ENCODE assay signal across 17 mouse cellular contexts in the genomic region with DNA sequence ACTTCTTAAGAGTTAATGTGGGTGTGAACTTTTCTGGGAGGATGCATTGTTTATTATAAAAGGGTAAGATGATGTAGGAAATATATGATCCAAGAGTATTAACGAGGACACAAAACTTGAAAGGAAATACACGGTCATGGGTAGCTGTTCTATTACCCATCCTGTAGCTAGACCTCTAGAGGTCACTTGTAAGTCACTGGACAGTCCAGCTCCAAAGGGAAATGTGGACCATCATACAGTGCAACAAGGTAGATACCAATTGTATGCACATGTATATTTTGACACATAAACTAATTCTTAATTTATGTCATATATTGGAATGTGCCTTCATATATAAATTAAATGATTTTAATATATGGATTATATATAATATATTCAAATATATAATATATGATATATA.
DNase-seq lines count a peak whose midpoint lies in the region; ATAC-seq lines count a peak whose summit lies in the region.
"Had no signal": no experiment of that assay in that cellular context is flagged by ENCODE, and none has a peak within 500 bp of the region (broad histone marks: within the 10 kb centered on the region; RNA-seq: fewer than 3 reads in every experiment).

No protein-coding gene starts in this region.

- no peaks in the 10 kb centered on the region for H3K9me3 ChIP-seq in hindbrain, embryonic 11.5 days (ENCODE audit: control insufficient read depth, low read length)
- H3K9me3 ChIP-seq in hindbrain, embryonic 13.5 days, result no peaks in the 10 kb centered on the region
- no peaks in the 10 kb centered on the region for H3K9me3 ChIP-seq in midbrain, embryonic 11.5 days (ENCODE audit: control insufficient read depth, low read length)
- no peaks in the 10 kb centered on the region for H3K9me3 ChIP-seq in midbrain, embryonic 10.5 days (replicated peaks)
- H3K9me3 ChIP-seq: embryonic facial prominence, embryonic 13.5 days; G1E; hindbrain, embryonic 10.5 days; limb, embryonic 10.5 days; limb, embryonic 15.5 days; liver, embryonic 13.5 days; stomach, embryonic 15.5 days had no signal

- no peak for DNase-seq in hindbrain, embryonic 11.5 days (ENCODE audit: low spot score)
- peak; percentile 23 for DNase-seq in midbrain, embryonic 11.5 days (ENCODE audit: low spot score, missing footprints)
- no peak for DNase-seq in midbrain, embryonic 10.5 days (ENCODE audit: low spot score)
- DNase-seq in 3T3-L1 (ENCODE audit: low read depth, low spot score) (peak; percentile 22), 416B (ENCODE audit: low read depth) (peak; percentile 48)
- no peak for DNase-seq in adrenal gland, postnatal 14 days
- no peak for DNase-seq in heart, adult 18-20 months

- no peak overlapping the region for H3K4me3 ChIP-seq in hindbrain, embryonic 11.5 days (ENCODE audit: low read depth, low read length)
- H3K4me3 ChIP-seq in hindbrain, embryonic 13.5 days, result no peak overlapping the region
- H3K4me3 ChIP-seq in midbrain, embryonic 11.5 days (ENCODE audit: low read depth, low read length), result no peak overlapping the region
- no peak overlapping the region for H3K4me3 ChIP-seq in midbrain, embryonic 10.5 days
- H3K4me3 ChIP-seq: embryonic facial prominence, embryonic 13.5 days; hindbrain, embryonic 10.5 days; limb, embryonic 10.5 days; limb, embryonic 15.5 days; liver, embryonic 13.5 days; myocyte; stomach, embryonic 15.5 days had no signal

- H3K4me1 ChIP-seq in hindbrain, embryonic 11.5 days (replicated peaks; ENCODE audit: control insufficient read depth, insufficient read depth, low read length), result no peaks in the 10 kb centered on the region
- no peaks in the 10 kb centered on the region for H3K4me1 ChIP-seq in hindbrain, embryonic 13.5 days (replicated peaks)
- no peaks in the 10 kb centered on the region for H3K4me1 ChIP-seq in midbrain, embryonic 11.5 days (ENCODE audit: control insufficient read depth, insufficient read depth, low read length)
- H3K4me1 ChIP-seq in midbrain, embryonic 10.5 days, result no peaks in the 10 kb centered on the region
- H3K4me1 ChIP-seq: embryonic facial prominence, embryonic 13.5 days; hindbrain, embryonic 10.5 days; limb, embryonic 10.5 days; limb, embryonic 15.5 days; liver, embryonic 13.5 days; stomach, embryonic 15.5 days had no signal

- no peak overlapping the region for H3K9ac ChIP-seq in hindbrain, embryonic 11.5 days (ENCODE audit: low read depth, low read length)
- H3K9ac ChIP-seq in hindbrain, embryonic 13.5 days, result no peak overlapping the region
- H3K9ac ChIP-seq in midbrain, embryonic 11.5 days (ENCODE audit: low read length), result no peak overlapping the region
- H3K9ac ChIP-seq: embryonic facial prominence, embryonic 13.5 days; limb, embryonic 15.5 days; liver, embryonic 13.5 days; stomach, embryonic 15.5 days had no signal

- H3K36me3 ChIP-seq in hindbrain, embryonic 11.5 days (ENCODE audit: control insufficient read depth, insufficient read depth, low read length), result no peaks in the 10 kb centered on the region
- H3K36me3 ChIP-seq in hindbrain, embryonic 13.5 days, result no peaks in the 10 kb centered on the region
- H3K36me3 ChIP-seq in midbrain, embryonic 11.5 days (ENCODE audit: control insufficient read depth, insufficient read depth, low read length), result no peaks in the 10 kb centered on the region
- H3K36me3 ChIP-seq in midbrain, embryonic 10.5 days, result no peaks in the 10 kb centered on the region
- H3K36me3 ChIP-seq: embryonic facial prominence, embryonic 13.5 days; G1E; hindbrain, embryonic 10.5 days; limb, embryonic 10.5 days; limb, embryonic 15.5 days; liver, embryonic 13.5 days; stomach, embryonic 15.5 days had no signal

- WGBS in hindbrain, embryonic 11.5 days, result 80% methylated on average over 2 of the region's 2 CpGs
- 83% methylated on average over 2 of the region's 2 CpGs for WGBS in hindbrain, embryonic 13.5 days
- 90% methylated on average over 2 of the region's 2 CpGs for WGBS in midbrain, embryonic 11.5 days
- 83% methylated on average over 2 of the region's 2 CpGs for WGBS in midbrain, embryonic 10.5 days

- ATAC-seq in hindbrain, embryonic 11.5 days (ENCODE audit: low FRiP score), result peak; percentile 59; the same call in 1 of the 2 replicates
- no peak for ATAC-seq in hindbrain, embryonic 13.5 days (ENCODE audit: low FRiP score)
- ATAC-seq in midbrain, embryonic 11.5 days (ENCODE audit: low FRiP score), result peak; percentile 36; the same call in 1 of the 2 replicates
- ATAC-seq: intestine, postnatal 0 days had no signal

- H3K4me2 ChIP-seq in hindbrain, embryonic 11.5 days (replicated peaks; ENCODE audit: low read depth, low read length), result no peak overlapping the region
- no peak overlapping the region for H3K4me2 ChIP-seq in hindbrain, embryonic 13.5 days
- no peak overlapping the region for H3K4me2 ChIP-seq in midbrain, embryonic 11.5 days
- H3K4me2 ChIP-seq: limb, embryonic 15.5 days; liver, embryonic 13.5 days; stomach, embryonic 15.5 days had no signal

- H3K27me3 ChIP-seq in hindbrain, embryonic 11.5 days (ENCODE audit: control insufficient read depth, insufficient read depth, low read length), result no peaks in the 10 kb centered on the region
- no peaks in the 10 kb centered on the region for H3K27me3 ChIP-seq in hindbrain, embryonic 13.5 days
- H3K27me3 ChIP-seq in midbrain, embryonic 11.5 days (ENCODE audit: control insufficient read depth, insufficient read depth, low read length), result no peaks in the 10 kb centered on the region
- H3K27me3 ChIP-seq in midbrain, embryonic 10.5 days (ENCODE audit: low read depth, poor library complexity, severe bottlenecking), result no peaks in the 10 kb centered on the region
- H3K27me3 ChIP-seq: embryonic facial prominence, embryonic 13.5 days; limb, embryonic 15.5 days; liver, embryonic 13.5 days; stomach, embryonic 15.5 days had no signal

- no peak overlapping the region for H3K27ac ChIP-seq in hindbrain, embryonic 11.5 days (ENCODE audit: low read depth, low read length)
- no peak overlapping the region for H3K27ac ChIP-seq in hindbrain, embryonic 13.5 days
- H3K27ac ChIP-seq in midbrain, embryonic 11.5 days (ENCODE audit: low read depth, low read length), result no peak overlapping the region
- H3K27ac ChIP-seq in midbrain, embryonic 10.5 days (replicated peaks), result no peak overlapping the region
- H3K27ac ChIP-seq: embryonic facial prominence, embryonic 13.5 days; hindbrain, embryonic 10.5 days; limb, embryonic 10.5 days; limb, embryonic 15.5 days; liver, embryonic 13.5 days; stomach, embryonic 15.5 days had no signal

Comparison
In these comparisons a context has a peak if more than half of its experiments do, and no peak if none do; other contexts are left out.
1. DNase-seq: peak in midbrain, embryonic 11.5 days (single experiment), 3T3-L1 (single experiment) and 416B (single experiment); none in hindbrain, embryonic 11.5 days (single experiment), midbrain, embryonic 10.5 days (single experiment), adrenal gland, postnatal 14 days (single experiment) and heart, adult 18-20 months (0 of 2).